Mouse (Mus musculus): ENCODE results near the gene Slc28a2.
"Not testable (repeated sequence)": the region's sequence is repeated elsewhere in the genome, so short reads cannot be mapped to it uniquely, and the experiment has no call there.

The Slc28a2 gene

GRCm38 (mm10) chr2:122426200-122426599 is at the start of gene Slc28a2:
Gene Slc28a2, plus strand, starts transcription at chr2:122426477.
- not testable (repeated sequence) for DNase-seq

GRCm38 (mm10) chr2:122377215-122377674 is 49.0 kb upstream of the Slc28a2 start:
- peak; percentile 97 to 99 for DNase-seq

GRCm38 (mm10) chr2:122377751-122378246 is 48.5 kb upstream of the Slc28a2 start:
- DNase-seq, result peak; percentile 76 to 84

GRCm38 (mm10) chr2:122378421-122379291 is 47.6 kb upstream of the Slc28a2 start:
- peak; percentile 61 to 78 for DNase-seq

GRCm38 (mm10) chr2:122379292-122379650 is 47.0 kb upstream of the Slc28a2 start:
- no peak for DNase-seq

- DNase-seq, result peak; percentile 59 to 67
Observed at GRCm38 (mm10) chr2:122380768-122381311, 45.4 kb upstream of the Slc28a2 start.

- peak; percentile 33 to 55 for DNase-seq
Observed at GRCm38 (mm10) chr2:122381329-122382103, 44.8 kb upstream of the Slc28a2 start.

GRCm38 (mm10) chr2:122382121-122382520 is 44.2 kb upstream of the Slc28a2 start:
- no peak for DNase-seq

GRCm38 (mm10) chr2:122385095-122385494 is 41.2 kb upstream of the Slc28a2 start:
- DNase-seq, result no peak

GRCm38 (mm10) chr2:122387135-122387534 is 39.1 kb upstream of the Slc28a2 start:
- not testable (repeated sequence) for DNase-seq

- DNase-seq, result no peak
Observed at GRCm38 (mm10) chr2:122396150-122396549, 30.1 kb upstream of the Slc28a2 start.

GRCm38 (mm10) chr2:122407607-122408006 is 18.7 kb upstream of the Slc28a2 start:
- DNase-seq, result no peak

GRCm38 (mm10) chr2:122408928-122409327 is 17.3 kb upstream of the Slc28a2 start:
- no peak for DNase-seq

- not testable (repeated sequence) for DNase-seq
Observed at GRCm38 (mm10) chr2:122426645-122427044, 368 bp downstream of the Slc28a2 start.

GRCm38 (mm10) chr2:122438706-122439482 is 12.6 kb downstream of the Slc28a2 start:
- DNase-seq, result not testable (repeated sequence)

GRCm38 (mm10) chr2:122440521-122440920 is 14.2 kb downstream of the Slc28a2 start:
- DNase-seq, result not testable (repeated sequence)

- DNase-seq, result no peak
Observed at GRCm38 (mm10) chr2:122441000-122441933, 15.0 kb downstream of the Slc28a2 start.

GRCm38 (mm10) chr2:122450351-122450750 is 24.1 kb downstream of the Slc28a2 start:
- no peak for DNase-seq

GRCm38 (mm10) chr2:122452426-122452825 is 26.1 kb downstream of the Slc28a2 start:
- no peak for DNase-seq

GRCm38 (mm10) chr2:122466901-122467300 is 40.6 kb downstream of the Slc28a2 start:
- no peak for DNase-seq

All from kidney, adult 8-10 months (tissue).